Mouse (Mus musculus) kidney, embryonic 16.5 days (tissue): Measurements from ENCODE around the gene Ralgps1. TPM values are rescaled to one million over a fixed set of nuclear protein-coding genes. Genes with fewer than 3 reads are reported as not detected.

ENCODE experiments used
- ATAC-seq: fragments of 200-750 bp; cut with Nextera tagmentation; 2 replicates; pipeline ENCODE4 v1.8.0; 2017; ENCODE audit warnings: moderate TSS enrichment; ENCODE audit not compliant: low FRiP score, low TSS enrichment
- H3K27ac ChIP-seq: fragments of 300-500 bp; sonication (generic); 2 replicates; pipeline ENCODE4 v1.5.1; 2014; ENCODE audit warnings: low read length
- H3K27me3 ChIP-seq: fragments of 300-500 bp; sonication (generic); 2 replicates; pipeline ENCODE4 v1.6.1; 2014; ENCODE audit warnings: low read length, control low read depth, mixed read lengths; ENCODE audit not compliant: insufficient read depth
- H3K36me3 ChIP-seq: fragments of 300-500 bp; sonication (generic); 2 replicates; pipeline ENCODE4 v1.6.1; 2014; ENCODE audit warnings: low read length, control low read depth, mixed read lengths; ENCODE audit not compliant: insufficient read depth
- H3K4me1 ChIP-seq: fragments of 300-500 bp; sonication (generic); 2 replicates; pipeline ENCODE4 v1.6.1; 2014; ENCODE audit warnings: low read length, control low read depth, mixed read lengths; ENCODE audit not compliant: insufficient read depth
- H3K4me2 ChIP-seq: fragments of 300-500 bp; sonication (generic); replicated peaks from 2 replicates; pipeline ENCODE4 v1.6.1; 2014; ENCODE audit warnings: low read depth, low read length
- H3K4me3 ChIP-seq: fragments of 300-500 bp; sonication (generic); 2 replicates; pipeline ENCODE4 v1.5.1; 2014; ENCODE audit warnings: mild to moderate bottlenecking, low read length
- H3K9ac ChIP-seq: fragments of 300-500 bp; sonication (generic); replicated peaks from 2 replicates; pipeline ENCODE4 v1.6.1; 2014; ENCODE audit warnings: low read length
- H3K9me3 ChIP-seq: fragments of 300-500 bp; sonication (generic); 2 replicates; pipeline ENCODE4 v1.6.1; 2016; ENCODE audit warnings: low read length, control low read depth
- WGBS: fragments of 180-500 bp; shearing (Covaris S2); extraction: QIAGEN DNeasy Blood & Tissue Kit; methylation state at CpG from one replicate; pipeline ENCODE4 v1.1.7; 2014; 5-methylcytosine and 5-hydroxymethylcytosine counted together
- polyA plus RNA-seq: library from polyadenylated mRNA; unstranded; fragments of >200 nt; fragmentation: Nextera tagmentation; extraction: Ambion mirVana; gene quantifications from 2 replicates; pipeline ENCODE4 v1.2.1, GENCODE M21; 2015

The Ralgps1 gene
- polyA plus RNA-seq, 1 experiment from 2014 or later, result 5.2 TPM

DNA sequence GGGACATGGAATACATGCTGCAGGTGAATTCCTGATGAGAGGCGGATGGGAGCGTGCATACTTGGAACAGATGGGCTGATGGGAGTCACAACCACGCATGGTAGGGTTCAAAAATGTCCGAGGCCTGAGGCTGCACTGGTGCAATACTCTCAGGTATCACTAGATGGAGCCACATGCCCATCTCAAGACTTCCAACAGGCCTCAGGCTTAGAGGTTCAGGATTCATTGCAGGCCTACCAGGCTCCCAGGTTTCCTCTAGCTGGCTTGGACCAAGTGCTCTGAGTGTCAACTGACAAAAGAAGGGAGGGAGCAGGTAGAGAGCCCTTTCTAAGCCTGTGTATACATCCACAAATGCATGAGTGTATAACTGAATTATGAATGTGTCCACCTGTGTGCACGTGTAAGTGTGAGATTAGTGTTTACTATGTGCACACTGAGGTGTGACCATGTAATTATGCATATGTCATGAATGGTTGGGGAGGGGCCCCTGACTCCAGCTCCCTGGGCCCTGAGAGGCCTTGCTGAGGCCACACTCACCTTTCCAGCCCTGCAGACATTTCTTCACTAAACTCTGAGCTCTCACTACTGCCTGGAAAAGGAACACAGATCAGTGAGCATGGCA, 216.4 kb downstream of the Ralgps1 start:
- H3K27ac ChIP-seq, result no peak overlapping the region
- WGBS, result 17% methylated on average over 5 of the region's 5 CpGs
- peaks cover 1% of the 10 kb centered on the region; the same call in 1 of the 2 replicates for H3K4me1 ChIP-seq
- H3K27me3 ChIP-seq, result no peaks in the 10 kb centered on the region
- H3K4me3 ChIP-seq, result no peak overlapping the region
- no peaks in the 10 kb centered on the region for H3K9me3 ChIP-seq
- H3K9ac ChIP-seq, result no peak overlapping the region; the same call in 1 of the 2 replicates
- ATAC-seq, result peak; percentile 55
- H3K36me3 ChIP-seq, result no peaks in the 10 kb centered on the region
- H3K4me2 ChIP-seq, result no peak overlapping the region

DNA sequence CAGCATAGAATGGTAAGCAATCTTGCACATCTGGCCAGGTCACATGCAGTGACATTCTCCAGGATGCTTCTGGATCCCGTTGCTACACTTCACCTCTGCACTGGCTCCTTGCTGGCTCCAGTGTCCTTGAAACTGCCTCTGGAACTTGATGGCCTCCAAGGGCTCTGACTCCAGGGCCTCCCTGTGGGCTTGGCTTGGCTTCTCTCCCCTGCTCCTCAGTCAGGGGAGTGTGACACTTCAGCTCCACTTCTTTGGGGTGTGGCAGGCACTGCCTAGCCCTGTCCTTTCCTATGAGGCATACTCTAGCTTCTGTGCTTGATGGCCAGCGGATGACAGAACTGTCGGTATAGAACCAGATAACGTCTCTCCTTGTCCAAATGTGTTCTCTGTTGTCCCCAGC, 224.3 kb downstream of the Ralgps1 start:
- no peaks in the 10 kb centered on the region for H3K4me1 ChIP-seq
- no peak overlapping the region for H3K4me2 ChIP-seq
- no peaks in the 10 kb centered on the region for H3K9me3 ChIP-seq
- no peak overlapping the region for H3K4me3 ChIP-seq
- no peak overlapping the region for H3K9ac ChIP-seq
- no peak for ATAC-seq
- no peaks in the 10 kb centered on the region for H3K27me3 ChIP-seq
- no peaks in the 10 kb centered on the region for H3K36me3 ChIP-seq
- WGBS, result 80% methylated on average over 4 of the region's 4 CpGs
- H3K27ac ChIP-seq, result no peak overlapping the region

DNA sequence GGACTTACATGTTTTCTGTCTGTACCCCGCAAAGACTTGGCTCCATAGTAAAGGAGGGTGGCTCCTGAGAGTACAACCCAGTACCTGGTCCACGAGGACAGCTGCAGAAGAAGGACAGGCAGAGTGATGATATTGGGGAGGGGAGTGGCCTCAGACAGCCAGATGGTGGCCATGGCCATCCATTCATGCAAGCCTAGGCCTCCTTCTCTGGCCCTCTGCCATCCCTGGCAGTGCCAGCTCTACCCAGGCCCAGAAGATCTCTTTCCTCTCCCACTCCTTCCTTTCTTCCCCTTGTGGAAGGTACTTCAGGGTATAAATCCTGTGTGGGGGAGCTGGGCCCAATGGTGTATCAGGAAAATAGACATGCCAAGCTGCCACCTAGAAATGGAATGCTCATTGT, 228.0 kb downstream of the Ralgps1 start:
- Histone ChIP-seq H3K36me3 (no peaks in the 10 kb centered on the region), H3K9ac (no peak overlapping the region), H3K4me3 (no peak overlapping the region), H3K4me1 (no peaks in the 10 kb centered on the region), H3K9me3 (no peaks in the 10 kb centered on the region), H3K27ac (no peak overlapping the region), H3K4me2 (no peak overlapping the region), H3K27me3 (no peaks in the 10 kb centered on the region)
- ATAC-seq, result no peak
- 88% methylated on average over 2 of the region's 2 CpGs for WGBS

DNA sequence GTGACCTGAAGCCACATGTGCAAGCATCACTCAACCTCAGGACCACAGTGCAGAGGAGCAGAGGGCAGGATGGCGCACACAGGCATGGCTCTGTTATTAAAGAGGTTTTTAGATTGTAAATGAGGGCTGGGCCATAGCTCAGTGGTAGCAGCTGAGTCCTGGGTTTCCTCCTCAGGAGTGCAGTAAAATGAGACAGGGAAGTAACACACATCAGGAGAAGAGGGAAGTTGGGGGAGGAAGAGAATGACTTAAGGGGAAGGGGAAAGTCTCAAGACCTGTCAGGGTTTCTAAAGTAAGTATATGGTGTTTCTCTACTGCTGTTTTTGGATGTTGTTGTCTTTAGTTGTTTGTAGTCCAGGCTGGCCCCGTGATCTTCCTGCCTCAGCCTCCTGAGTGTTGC, 232.8 kb downstream of the Ralgps1 start:
- no peaks in the 10 kb centered on the region for H3K4me1 ChIP-seq
- H3K9me3 ChIP-seq, result no peaks in the 10 kb centered on the region
- H3K27me3 ChIP-seq, result no peaks in the 10 kb centered on the region
- H3K36me3 ChIP-seq, result no peaks in the 10 kb centered on the region
- H3K9ac ChIP-seq, result no peak overlapping the region
- H3K27ac ChIP-seq, result no peak overlapping the region
- no peak for ATAC-seq
- no peak overlapping the region for H3K4me2 ChIP-seq
- no peak overlapping the region for H3K4me3 ChIP-seq
- WGBS, result 83% methylated on average over 2 of the region's 2 CpGs

DNA sequence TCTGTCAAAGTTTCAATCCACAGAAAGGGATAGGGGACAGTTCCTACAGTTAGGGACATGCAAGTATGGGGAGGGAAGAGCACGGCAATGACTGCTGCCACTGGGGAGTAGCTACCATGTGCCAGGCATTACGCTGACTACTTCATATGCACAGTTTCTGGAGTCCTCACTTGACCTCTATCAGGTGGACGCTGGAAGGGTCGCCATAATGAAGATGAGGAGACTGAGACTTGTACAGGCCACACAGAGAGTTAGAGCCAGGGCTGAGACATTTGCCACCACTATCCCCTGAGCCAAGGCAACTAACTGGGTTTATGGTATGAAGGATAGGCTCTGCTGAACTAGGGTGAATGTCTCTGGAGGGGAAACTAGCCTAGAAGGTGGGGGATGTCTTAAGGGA, 233.6 kb downstream of the Ralgps1 start:
- Histone ChIP-seq H3K27me3 (no peaks in the 10 kb centered on the region), H3K4me1 (no peaks in the 10 kb centered on the region), H3K9me3 (no peaks in the 10 kb centered on the region), H3K27ac (no peak overlapping the region), H3K9ac (no peak overlapping the region), H3K36me3 (no peaks in the 10 kb centered on the region), H3K4me2 (no peak overlapping the region), H3K4me3 (no peak overlapping the region)
- WGBS, result 78% methylated on average over 4 of the region's 4 CpGs
- ATAC-seq, result no peak

DNA sequence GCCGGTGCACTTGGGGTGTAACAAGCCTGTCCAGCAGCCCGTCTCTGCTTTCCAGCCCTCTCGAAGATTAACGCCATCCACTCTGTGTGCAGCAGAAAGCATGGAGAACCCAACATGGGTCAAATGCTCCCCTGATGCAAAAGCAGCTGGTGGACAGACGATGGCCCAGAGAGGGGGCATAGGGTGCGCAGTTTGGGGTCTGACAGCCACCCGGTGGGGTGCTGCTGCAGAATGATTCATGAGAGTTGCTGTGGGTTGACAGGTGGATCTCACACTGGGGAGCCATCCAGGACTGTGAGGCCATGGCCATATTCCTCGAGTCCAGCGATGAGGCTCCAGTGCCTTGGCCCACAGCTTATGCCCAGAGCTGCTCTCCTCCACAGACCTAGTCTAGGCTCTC, 234.0 kb downstream of the Ralgps1 start:
- Histone ChIP-seq H3K27me3 (no peaks in the 10 kb centered on the region), H3K9ac (no peak overlapping the region), H3K4me1 (0 out of 2 replicates have a peak, but pooled peaks cover 4% of the 10 kb centered on the region), H3K4me2 (no peak overlapping the region), H3K4me3 (no peak overlapping the region), H3K9me3 (no peaks in the 10 kb centered on the region), H3K27ac (no peak overlapping the region), H3K36me3 (no peaks in the 10 kb centered on the region)
- 80% methylated on average over 9 of the region's 9 CpGs for WGBS
- no peak for ATAC-seq

DNA sequence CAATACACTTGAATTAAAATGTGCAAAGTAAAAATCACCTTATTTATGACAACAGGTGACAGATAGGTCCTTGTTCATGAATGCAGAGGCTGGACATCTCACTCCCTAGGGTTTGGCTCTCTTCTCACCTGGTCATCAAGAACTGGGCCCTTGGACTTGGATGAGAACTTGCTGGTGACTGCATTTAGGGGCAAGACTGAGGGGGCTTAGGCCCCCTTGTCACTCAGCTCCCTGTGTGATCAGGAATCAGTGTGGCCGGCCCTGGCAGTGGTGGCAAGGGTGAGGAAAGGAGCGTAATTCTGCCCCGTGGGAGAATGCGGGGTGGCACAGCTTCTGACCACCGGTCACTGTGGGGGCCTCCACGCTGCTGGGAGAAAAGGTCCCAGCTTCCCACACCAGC, 234.9 kb downstream of the Ralgps1 start:
- Histone ChIP-seq H3K4me3 (no peak overlapping the region), H3K9me3 (no peaks in the 10 kb centered on the region), H3K27me3 (no peaks in the 10 kb centered on the region), H3K36me3 (no peaks in the 10 kb centered on the region), H3K4me2 (no peak overlapping the region), H3K4me1 (0 out of 2 replicates have a peak, but pooled peaks cover 7% of the 10 kb centered on the region), H3K9ac (no peak overlapping the region), H3K27ac (no peak overlapping the region)
- WGBS, result 80% methylated on average over 6 of the region's 6 CpGs
- ATAC-seq, result no peak

DNA sequence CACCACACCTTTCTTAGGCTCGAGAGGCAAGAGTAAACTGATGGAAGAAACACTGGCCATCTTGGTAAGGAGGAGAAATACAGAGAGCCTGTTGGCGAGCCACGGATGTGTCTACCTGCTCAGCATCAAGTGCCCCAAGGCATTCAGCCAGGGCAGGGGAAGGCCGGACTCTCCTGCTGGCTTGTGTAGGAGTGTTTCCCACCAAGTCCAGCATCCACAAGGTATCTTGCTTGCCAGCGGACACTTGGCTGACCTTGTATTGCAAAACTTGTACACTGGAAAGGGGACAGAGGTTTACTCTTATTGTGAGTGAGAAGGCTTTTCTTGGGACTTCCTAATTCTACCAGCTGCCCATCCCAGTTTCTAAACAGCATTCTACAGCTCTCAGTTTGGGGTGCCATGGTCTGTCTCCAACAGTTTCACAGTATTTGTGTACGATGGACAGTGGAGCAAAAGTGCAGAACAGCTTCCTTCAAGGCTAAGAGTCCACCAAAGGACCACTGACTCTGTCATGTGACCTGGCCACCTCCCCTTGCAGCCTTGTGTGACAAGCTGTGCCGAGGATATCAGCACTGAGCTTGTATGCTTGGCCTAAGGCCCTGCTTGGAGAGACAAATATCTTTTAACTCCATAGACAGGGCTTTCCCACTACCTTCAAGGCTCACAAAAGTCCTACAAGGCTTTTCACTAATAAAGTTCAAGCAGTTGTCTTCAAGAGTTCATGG, 236.4 kb downstream of the Ralgps1 start:
- Histone ChIP-seq H3K27me3 (no peaks in the 10 kb centered on the region), H3K36me3 (no peaks in the 10 kb centered on the region), H3K9ac (no peak overlapping the region), H3K4me2 (no peak overlapping the region), H3K9me3 (no peaks in the 10 kb centered on the region), H3K4me1 (0 out of 2 replicates have a peak, but pooled peaks cover 7% of the 10 kb centered on the region), H3K4me3 (no peak overlapping the region), H3K27ac (no peak overlapping the region)
- WGBS, result 71% methylated on average over 7 of the region's 7 CpGs
- no peak for ATAC-seq

DNA sequence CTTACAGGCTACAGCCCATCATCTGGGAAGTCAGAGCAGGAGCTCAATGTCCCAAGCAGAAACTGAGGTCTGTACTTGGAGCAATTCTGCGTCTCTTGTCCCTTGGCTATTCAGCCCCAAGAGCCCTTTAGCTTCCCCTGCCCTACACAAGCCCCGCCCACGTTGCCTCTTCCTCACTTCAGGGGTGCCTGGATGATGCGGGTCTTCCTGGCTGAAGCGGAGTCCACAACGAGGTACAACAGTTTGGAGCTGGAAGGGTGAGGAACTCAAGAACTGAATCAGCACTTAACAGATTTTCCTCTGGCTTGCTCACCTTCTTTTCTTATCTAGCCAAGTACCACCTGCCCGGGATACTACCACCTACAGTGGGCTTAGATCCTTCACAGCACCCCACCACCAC, 239.0 kb downstream of the Ralgps1 start:
- no peaks in the 10 kb centered on the region for H3K9me3 ChIP-seq
- H3K9ac ChIP-seq, result no peak overlapping the region
- WGBS, result 8% methylated on average over 7 of the region's 7 CpGs
- H3K4me3 ChIP-seq, result no peak overlapping the region
- no peaks in the 10 kb centered on the region for H3K27me3 ChIP-seq
- peaks cover 16% of the 10 kb centered on the region; the same call in 1 of the 2 replicates for H3K4me1 ChIP-seq
- no peaks in the 10 kb centered on the region for H3K36me3 ChIP-seq
- no peak overlapping the region for H3K27ac ChIP-seq
- no peak for ATAC-seq
- H3K4me2 ChIP-seq, result no peak overlapping the region

DNA sequence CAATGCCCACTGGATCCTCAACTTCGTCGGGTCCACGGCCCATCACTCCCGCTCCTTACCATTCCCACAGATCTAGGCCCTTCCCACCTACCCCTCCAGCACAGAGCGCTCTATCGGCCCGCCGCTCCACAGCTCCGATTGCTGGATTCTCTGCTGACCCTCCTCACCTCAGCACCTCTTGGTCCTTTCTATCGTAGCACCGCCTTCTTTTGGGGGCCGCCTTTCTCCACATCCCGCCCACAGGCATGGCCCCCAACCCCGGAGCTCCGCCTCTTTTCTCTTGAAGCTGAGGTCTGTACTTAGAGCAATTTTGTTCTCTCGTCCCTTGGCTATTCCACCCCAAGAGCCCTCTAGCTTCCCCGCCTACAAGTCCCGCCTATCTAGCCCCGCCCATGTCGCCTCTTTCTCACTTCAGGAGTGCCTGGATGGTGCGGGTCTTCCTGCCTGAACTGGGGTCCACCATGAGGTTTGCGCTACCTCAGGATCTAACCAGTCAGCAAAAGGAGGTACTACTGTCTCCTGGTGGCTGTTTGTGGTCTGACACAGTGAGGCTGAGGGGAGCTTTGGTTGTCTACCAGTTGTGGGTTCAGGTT, 239.7 kb downstream of the Ralgps1 start, which contains the start of gene Garnl3:
Gene Garnl3, minus strand, starts transcription at position 155 of the 593 bp plus-strand sequence.
- Histone ChIP-seq H3K9me3 (no peaks in the 10 kb centered on the region), H3K27ac (peak within 1 kb of the TSS; percentile 57), H3K4me2 (peak within 1 kb of the TSS; percentile 98), H3K9ac (peak within 1 kb of the TSS; percentile 54), H3K4me1 (peaks cover 16% of the 10 kb centered on the region; the same call in 1 of the 2 replicates), H3K27me3 (no peaks in the 10 kb centered on the region), H3K4me3 (peak within 1 kb of the TSS; percentile 77), H3K36me3 (no peaks in the 10 kb centered on the region)
- under 1% methylated on average over 22 of the region's 22 CpGs for WGBS
- peak; percentile 50 for ATAC-seq
